Mouse (Mus musculus) urinary bladder, postnatal 0 days (tissue): ENCODE results near the gene Rnf6. TPM values are rescaled to one million over a fixed set of nuclear protein-coding genes. Genes with fewer than 3 reads are reported as not detected.

Experiments
- polyA plus RNA-seq: library from polyadenylated mRNA; unstranded; fragments of >200 nt; fragmentation: Nextera tagmentation; extraction: Ambion mirVana; gene quantifications from 2 replicates; pipeline ENCODE4 v1.2.1, GENCODE M21; 2015

The Rnf6 gene
- 39.4 and 44.9 TPM in 2 replicates for polyA plus RNA-seq

DNA sequence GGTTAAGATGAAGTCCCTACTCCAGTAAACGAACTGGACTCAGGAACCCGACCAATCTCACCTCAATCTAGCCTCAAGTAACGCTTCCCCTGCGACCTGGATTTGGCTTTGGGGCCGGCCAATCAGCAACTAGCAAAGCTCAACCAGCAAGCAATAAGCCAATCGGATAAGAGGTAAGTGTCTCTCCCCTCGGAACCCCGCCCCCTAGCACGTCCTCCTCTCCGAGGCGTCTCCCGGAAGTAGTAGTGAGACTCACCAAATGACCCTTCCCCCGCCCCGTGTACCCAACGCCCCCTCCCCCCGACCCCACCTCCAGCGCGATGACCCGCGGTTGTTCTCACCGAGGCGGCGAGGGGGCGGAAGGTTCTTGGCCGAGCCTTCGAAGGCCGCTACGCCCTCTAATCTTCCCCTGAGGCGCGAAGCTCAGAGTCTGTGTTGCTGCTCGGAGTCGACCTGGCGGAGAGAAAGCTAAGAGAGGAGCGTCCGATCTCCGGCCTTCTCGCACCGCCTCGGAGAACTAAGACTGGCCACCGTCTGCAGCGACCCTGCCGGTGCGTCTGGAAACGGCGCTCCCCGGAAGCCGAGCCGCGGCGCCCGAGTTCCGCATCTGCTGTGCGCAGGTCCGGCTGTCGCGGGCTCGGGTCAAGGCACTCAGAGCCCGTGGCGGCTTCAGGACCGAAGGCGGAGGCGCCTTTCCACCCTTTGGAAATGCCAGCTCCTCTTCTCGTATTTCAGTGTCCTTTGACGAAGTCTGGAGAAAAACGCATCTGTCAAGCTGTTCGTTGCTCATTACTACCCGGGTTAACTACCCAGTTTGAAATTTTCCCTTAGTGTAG is at the start of gene Rnf6:
Gene Rnf6, minus strand, starts transcription at position 677 of the 836 bp plus-strand sequence.

DNA sequence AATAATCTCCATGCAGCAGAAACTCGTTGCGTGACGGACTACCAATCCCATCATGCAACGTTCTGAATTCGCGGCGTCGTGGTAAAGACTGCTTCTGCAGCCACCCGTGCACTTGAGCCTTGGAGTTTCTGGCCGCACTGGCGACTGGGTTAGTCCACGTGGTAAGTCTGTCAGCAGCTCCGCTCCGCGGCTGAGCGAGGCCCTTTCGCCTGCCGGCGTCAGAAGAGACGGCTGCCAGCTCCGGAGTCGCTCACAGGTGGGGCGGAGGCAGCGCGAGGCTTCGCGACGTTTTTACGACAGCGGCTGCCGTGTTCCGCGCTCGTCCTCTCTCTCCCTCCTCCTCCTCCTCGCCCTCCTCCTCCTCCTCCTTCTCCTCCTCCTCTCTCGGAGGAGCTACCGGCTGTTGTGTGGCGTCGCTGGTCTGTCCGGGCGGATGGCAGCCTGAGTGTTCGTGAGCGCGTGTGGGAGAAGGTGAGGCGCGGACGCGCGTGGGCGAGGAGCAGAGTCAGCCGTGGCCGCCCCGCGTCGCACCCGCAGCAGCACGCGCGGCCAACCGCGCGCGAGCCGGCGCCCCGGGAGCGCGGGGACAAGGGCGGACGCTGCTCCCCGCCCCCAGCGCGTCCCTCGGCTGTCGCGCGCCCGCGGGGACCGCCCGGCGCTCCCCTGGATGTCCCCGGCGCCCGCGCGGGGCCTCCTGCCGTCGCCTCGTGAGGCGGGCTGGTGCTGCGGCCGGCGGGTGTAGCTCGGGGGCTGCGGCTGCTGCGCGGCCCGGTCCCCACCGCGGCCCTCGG is 9.7 kb upstream of the Rnf6 start, which contains the start of gene Cdk8:
Gene Cdk8, plus strand, starts transcription at position 367 of the 791 bp plus-strand sequence.

DNA sequence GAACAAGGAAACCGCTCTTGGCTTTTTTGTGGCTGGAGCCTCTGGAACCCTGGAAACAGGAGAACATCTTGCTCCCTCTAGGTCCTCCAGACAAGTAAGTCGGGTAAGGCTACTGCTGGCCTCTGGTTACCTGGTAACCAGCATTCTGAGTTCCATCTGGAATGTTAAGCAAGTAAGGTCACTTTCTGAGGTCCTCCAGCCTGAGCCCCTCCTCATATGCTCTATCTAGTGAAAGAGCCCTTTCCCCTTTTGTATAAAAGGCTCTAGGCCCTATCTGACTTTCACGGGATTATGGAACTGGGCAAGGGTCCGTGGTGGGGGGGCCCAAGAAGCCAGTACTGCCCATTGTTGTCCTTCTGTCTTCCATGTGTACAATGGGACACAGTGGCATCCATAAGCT is 36.2 kb downstream of the Rnf6 start, which contains the start of gene 1700001J03Rik:
Gene 1700001J03Rik, minus strand, starts transcription at position 101 of the 400 bp plus-strand sequence.

DNA sequence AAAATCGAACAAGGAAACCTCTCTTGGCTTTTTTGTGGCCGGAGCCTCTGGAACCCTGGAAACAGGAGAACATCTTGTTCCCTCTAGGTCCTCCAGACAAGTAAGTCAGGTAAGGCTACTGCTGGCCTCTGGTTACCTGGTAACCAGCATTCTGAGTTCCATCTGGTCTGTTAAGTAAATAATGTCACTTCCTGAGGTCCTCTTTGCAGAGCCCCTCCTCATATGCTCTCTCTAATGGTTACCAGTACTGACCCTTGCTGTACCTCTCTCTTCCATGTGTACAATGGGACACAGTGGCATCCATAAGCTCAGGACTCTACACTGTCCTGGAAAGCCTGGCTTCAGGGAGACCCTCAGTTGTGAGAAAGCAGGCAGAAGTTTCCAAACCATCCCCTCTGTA is 50.7 kb downstream of the Rnf6 start, which contains the start of gene Gm6309:
Gene Gm6309, minus strand, starts transcription at position 101 of the 400 bp plus-strand sequence.

DNA sequence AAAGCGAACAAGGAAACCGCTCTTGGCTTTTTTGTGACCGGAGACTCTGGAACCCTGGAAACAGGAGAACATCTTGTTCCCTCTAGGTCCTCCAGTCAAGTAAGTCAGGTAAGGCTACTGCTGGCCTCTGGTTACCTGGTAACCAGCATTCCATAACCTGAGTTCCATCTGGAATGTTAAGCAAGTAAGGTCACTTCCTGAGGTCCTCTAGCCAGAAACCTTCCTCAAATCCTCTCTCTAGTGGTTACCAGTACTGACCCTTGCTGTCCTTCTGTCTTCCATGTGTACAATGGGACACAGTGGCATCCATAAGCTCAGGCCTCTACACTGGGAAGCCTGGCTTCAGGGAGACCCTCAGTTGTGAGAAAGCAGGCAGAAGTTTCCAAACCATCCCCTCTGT is 60.9 kb downstream of the Rnf6 start, which contains the start of gene Gm5565:
Gene Gm5565, minus strand, starts transcription at position 101 of the 400 bp plus-strand sequence.

Other genes starting within 250 kb of the Rnf6 start
- gene Cyp3a25, start 211.9 kb downstream of the Rnf6 start, polyA plus RNA-seq, result 0.19 and 0.42 TPM in 2 replicates
- not detected in 2 replicates for gene Cyp3a59, start 142.3 kb downstream of the Rnf6 start, polyA plus RNA-seq
- not detected in 2 replicates for gene Gm5565, start 61.0 kb downstream of the Rnf6 start, polyA plus RNA-seq
- gene Gm6309, start 50.8 kb downstream of the Rnf6 start, polyA plus RNA-seq, result not detected in 2 replicates
- not detected in 2 replicates for gene 1700001J03Rik, start 36.3 kb downstream of the Rnf6 start, polyA plus RNA-seq
- gene Cdk8, start 9.7 kb upstream of the Rnf6 start, polyA plus RNA-seq, result 13.2 and 15.4 TPM in 2 replicates
- 0.30 and 0.34 TPM in 2 replicates for gene Wasf3, start 163.4 kb upstream of the Rnf6 start, polyA plus RNA-seq